8 mouse cellular contexts compared by ENCODE assay signal in genomic region chr4:100988231-100988799, GRCm38 (mm10). TPM values are rescaled to one million over a fixed set of nuclear protein-coding genes. Genes with fewer than 3 reads are reported as not detected.
DNase-seq lines count a peak whose midpoint lies in the region; TF ChIP-seq lines count a peak whose summit lies in the region.

No protein-coding gene starts in this region.

- no peak overlapping the region for H3K4me3 ChIP-seq in cortical plate, adult 2 months (ENCODE audit: insufficient read depth, low read length)

- H3K27ac ChIP-seq in cortical plate, adult 2 months (ENCODE audit: insufficient read depth, low read length), result no peak overlapping the region

- no peak for TF ChIP-seq POLR2A in cortical plate, adult 2 months (IDR thresholded peaks at IDR 0.05; ENCODE audit: extremely low read depth, insufficient read depth, low read length)

- H3K4me1 ChIP-seq in cortical plate, adult 2 months (ENCODE audit: control insufficient read depth, insufficient read depth, low read length), result no peaks in the 10 kb centered on the region

- intact Hi-C loops in gastrocnemius, postnatal 36 days (cut with DNase I), result loop anchor here (5.0 kb wide), 1 partner anchor 401 kb away; no protein-coding TSS in a partner anchor

- peak; percentile 44 for DNase-seq in adrenal gland, postnatal 14 days
- DNase-seq in adrenal gland, postnatal 4 days (ENCODE audit: low spot score in 2 of 2), result no peak
- DNase-seq in layer of hippocampus, postnatal 10 days (ENCODE audit: low spot score in 2 of 2), result peak; percentile 30 to 50
- no peak for DNase-seq in layer of hippocampus, adult 8-10 months (ENCODE audit: low spot score in 2 of 2)
- DNase-seq in lung, postnatal 14 days, result peak; percentile 44
- no peak for DNase-seq in ovary, adult 18-20 months (ENCODE audit: low spot score)
- no peak for DNase-seq in gastrocnemius, postnatal 36 days

- peak; percentile 56; the same call in 1 of the 2 replicates for TF ChIP-seq CTCF in cortical plate, adult 2 months (IDR thresholded peaks at IDR 0.05; ENCODE audit: extremely low read depth, insufficient read depth, low read length)

RNA-seq across cellular contexts. Expression of gene Gm10577, which starts 32.2 kb away (rescaled TPM):
- total RNA-seq in adrenal gland, postnatal 14 days (2021), result not detected in 2 replicates
- total RNA-seq in adrenal gland, postnatal 4 days (2021), result not detected
- total RNA-seq in layer of hippocampus, postnatal 10 days (2021), result not detected
- total RNA-seq in layer of hippocampus, adult 8-10 months (2022), result not detected
- not detected in 2 replicates for polyA plus RNA-seq in cortical plate, adult 2 months (2012; rRNA removed)
- not detected for total RNA-seq in gastrocnemius, postnatal 36 days (2021)

Comparison
In these comparisons a context has a peak if more than half of its experiments do, and no peak if none do; other contexts are left out.
1. DNase-seq: peak in adrenal gland, postnatal 14 days (single experiment), layer of hippocampus, postnatal 10 days (2 of 2) and lung, postnatal 14 days (single experiment); none in adrenal gland, postnatal 4 days (0 of 2), layer of hippocampus, adult 8-10 months (0 of 2), ovary, adult 18-20 months (single experiment) and gastrocnemius, postnatal 36 days (0 of 2).